Mouse (Mus musculus): Measurements from ENCODE around the gene Fam241b. TPM values are rescaled to one million over a fixed set of nuclear protein-coding genes. Genes with fewer than 3 reads are reported as not detected.

The Fam241b gene
- polyA plus RNA-seq, 1 experiment from 2014 or later: 30.6 TPM

GRCm38 (mm10) chr10:62172841-62173553 lies 29.3 kb upstream of the Fam241b start:
- Histone ChIP-seq H3K27ac (replicated peaks) (no peak overlapping the region), H3K4me3 (ENCODE audit: low read depth, low read length) (no peak overlapping the region), H3K4me1 (replicated peaks; ENCODE audit: control insufficient read depth, insufficient read depth) (no peaks in the 10 kb centered on the region), H3K9me3 (ENCODE audit: control insufficient read depth, low read length) (no peaks in the 10 kb centered on the region), H3K4me2 (replicated peaks; ENCODE audit: low read depth) (no peak overlapping the region), H3K27me3 (ENCODE audit: control insufficient read depth, insufficient read depth, low read length) (no peaks in the 10 kb centered on the region), H3K36me3 (ENCODE audit: control insufficient read depth, insufficient read depth, low read length) (no peaks in the 10 kb centered on the region), H3K9ac (ENCODE audit: low read length) (no peak overlapping the region)
- 18% methylated on average over 9 of the region's 9 CpGs for WGBS
- ATAC-seq (ENCODE audit: low FRiP score, low TSS enrichment) (no peak), DNase-seq (ENCODE audit: low spot score) (no peak)
- TF ChIP-seq EP300 (optimal IDR thresholded peaks at IDR 0.05) (no peak), CTCF (IDR thresholded peaks at IDR 0.05; ENCODE audit: low read depth) (no peak)

- H3K4me2 ChIP-seq (replicated peaks; ENCODE audit: low read depth): no peak overlapping the region
- H3K27ac ChIP-seq (replicated peaks): no peak overlapping the region
- ATAC-seq (ENCODE audit: low FRiP score, low TSS enrichment): no peak
- DNase-seq (ENCODE audit: low spot score): no peak
- no peaks in the 10 kb centered on the region for H3K9me3 ChIP-seq (ENCODE audit: control insufficient read depth, low read length)
- WGBS: 58% methylated on average over 10 of the region's 10 CpGs
- H3K9ac ChIP-seq (ENCODE audit: low read length): no peak overlapping the region
- no peaks in the 10 kb centered on the region for H3K27me3 ChIP-seq (ENCODE audit: control insufficient read depth, insufficient read depth, low read length)
- H3K4me3 ChIP-seq (ENCODE audit: low read depth, low read length): no peak overlapping the region
- no peaks in the 10 kb centered on the region for H3K36me3 ChIP-seq (ENCODE audit: control insufficient read depth, insufficient read depth, low read length)
- no peak for TF ChIP-seq EP300 (optimal IDR thresholded peaks at IDR 0.05)
- TF ChIP-seq CTCF (IDR thresholded peaks at IDR 0.05; ENCODE audit: low read depth): no peak
- no peaks in the 10 kb centered on the region for H3K4me1 ChIP-seq (replicated peaks; ENCODE audit: control insufficient read depth, insufficient read depth)
Observed at GRCm38 (mm10) chr10:62162410-62162809, 18.7 kb upstream of the Fam241b start.

DNA sequence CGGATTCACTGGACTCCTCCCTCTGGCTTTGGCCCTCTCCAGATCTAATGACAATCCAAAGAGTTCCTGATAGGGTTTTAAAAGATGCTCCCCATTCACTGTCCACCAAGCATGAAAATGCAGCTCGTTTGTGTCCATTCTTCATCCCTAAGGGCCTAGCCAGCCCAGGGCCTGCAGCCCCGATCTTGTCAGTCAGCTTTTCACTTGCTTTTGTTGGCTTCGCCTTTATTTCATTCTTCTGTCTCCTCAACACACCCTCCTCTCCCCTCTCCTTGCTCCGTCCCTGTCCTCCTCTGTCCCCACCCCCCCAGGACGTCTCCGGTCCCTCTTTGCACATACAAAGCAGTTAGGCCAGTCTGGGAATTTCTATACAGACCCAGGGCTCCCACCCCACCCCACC lies 6.2 kb upstream of the Fam241b start:
- H3K4me3 ChIP-seq (ENCODE audit: low read depth, low read length): no peak overlapping the region
- TF ChIP-seq CTCF (IDR thresholded peaks at IDR 0.05; ENCODE audit: low read depth) (no peak), EP300 (optimal IDR thresholded peaks at IDR 0.05) (no peak)
- no peaks in the 10 kb centered on the region for H3K36me3 ChIP-seq (ENCODE audit: control insufficient read depth, insufficient read depth, low read length)
- no peaks in the 10 kb centered on the region for H3K27me3 ChIP-seq (ENCODE audit: control insufficient read depth, insufficient read depth, low read length)
- no peaks in the 10 kb centered on the region for H3K4me1 ChIP-seq (replicated peaks; ENCODE audit: control insufficient read depth, insufficient read depth)
- H3K9me3 ChIP-seq (ENCODE audit: control insufficient read depth, low read length): no peaks in the 10 kb centered on the region
- H3K9ac ChIP-seq (ENCODE audit: low read length): no peak overlapping the region
- no peak overlapping the region for H3K27ac ChIP-seq (replicated peaks)
- no peak for ATAC-seq (ENCODE audit: low FRiP score, low TSS enrichment)
- WGBS: 44% methylated on average over 7 of the region's 7 CpGs
- no peak overlapping the region for H3K4me2 ChIP-seq (replicated peaks; ENCODE audit: low read depth)
- DNase-seq (ENCODE audit: low spot score): no peak

GRCm38 (mm10) chr10:62147466-62148248 lies 3.9 kb upstream of the Fam241b start:
- Histone ChIP-seq H3K9ac (ENCODE audit: low read length) (no peak overlapping the region), H3K4me3 (ENCODE audit: low read depth, low read length) (no peak overlapping the region), H3K4me2 (replicated peaks; ENCODE audit: low read depth) (no peak overlapping the region), H3K27ac (replicated peaks) (no peak overlapping the region), H3K36me3 (ENCODE audit: control insufficient read depth, insufficient read depth, low read length) (no peaks in the 10 kb centered on the region), H3K4me1 (replicated peaks; ENCODE audit: control insufficient read depth, insufficient read depth) (no peaks in the 10 kb centered on the region), H3K9me3 (ENCODE audit: control insufficient read depth, low read length) (no peaks in the 10 kb centered on the region), H3K27me3 (ENCODE audit: control insufficient read depth, insufficient read depth, low read length) (no peaks in the 10 kb centered on the region)
- ATAC-seq (ENCODE audit: low FRiP score, low TSS enrichment): no peak
- WGBS: 61% methylated on average over 12 of the region's 12 CpGs
- TF ChIP-seq EP300 (optimal IDR thresholded peaks at IDR 0.05): no peak
- no peak for TF ChIP-seq CTCF (IDR thresholded peaks at IDR 0.05; ENCODE audit: low read depth)
- DNase-seq (ENCODE audit: low spot score): no peak

DNA sequence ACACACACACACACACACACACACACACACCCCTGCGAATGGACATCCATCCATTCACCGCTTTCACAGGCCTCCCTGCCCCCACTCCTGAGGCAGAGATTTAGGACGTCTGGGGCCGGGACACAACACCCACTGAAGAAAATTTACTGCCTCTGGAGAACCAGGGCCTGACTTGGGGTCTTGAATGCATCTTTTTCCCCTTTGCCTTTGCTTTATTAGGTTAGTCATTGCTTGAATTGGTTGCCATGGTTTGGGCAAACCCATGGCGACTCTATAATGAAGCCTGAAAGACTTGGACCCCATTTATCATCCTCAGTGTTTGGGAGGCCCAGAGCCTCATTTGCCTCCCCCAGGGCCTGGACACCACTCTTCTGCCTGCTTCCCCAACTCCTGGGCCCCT lies 2.2 kb upstream of the Fam241b start:
- ATAC-seq (ENCODE audit: low FRiP score, low TSS enrichment): no peak
- Histone ChIP-seq H3K36me3 (ENCODE audit: control insufficient read depth, insufficient read depth, low read length) (no peaks in the 10 kb centered on the region), H3K9ac (ENCODE audit: low read length) (no peak overlapping the region), H3K27me3 (ENCODE audit: control insufficient read depth, insufficient read depth, low read length) (no peaks in the 10 kb centered on the region), H3K9me3 (ENCODE audit: control insufficient read depth, low read length) (no peaks in the 10 kb centered on the region), H3K27ac (replicated peaks) (no peak overlapping the region), H3K4me1 (replicated peaks; ENCODE audit: control insufficient read depth, insufficient read depth) (no peaks in the 10 kb centered on the region), H3K4me3 (ENCODE audit: low read depth, low read length) (no peak overlapping the region), H3K4me2 (replicated peaks; ENCODE audit: low read depth) (no peak overlapping the region)
- no peak for DNase-seq (ENCODE audit: low spot score)
- no peak for TF ChIP-seq EP300 (optimal IDR thresholded peaks at IDR 0.05)
- TF ChIP-seq CTCF (IDR thresholded peaks at IDR 0.05; ENCODE audit: low read depth): no peak
- WGBS: 61% methylated on average over 5 of the region's 5 CpGs

DNA sequence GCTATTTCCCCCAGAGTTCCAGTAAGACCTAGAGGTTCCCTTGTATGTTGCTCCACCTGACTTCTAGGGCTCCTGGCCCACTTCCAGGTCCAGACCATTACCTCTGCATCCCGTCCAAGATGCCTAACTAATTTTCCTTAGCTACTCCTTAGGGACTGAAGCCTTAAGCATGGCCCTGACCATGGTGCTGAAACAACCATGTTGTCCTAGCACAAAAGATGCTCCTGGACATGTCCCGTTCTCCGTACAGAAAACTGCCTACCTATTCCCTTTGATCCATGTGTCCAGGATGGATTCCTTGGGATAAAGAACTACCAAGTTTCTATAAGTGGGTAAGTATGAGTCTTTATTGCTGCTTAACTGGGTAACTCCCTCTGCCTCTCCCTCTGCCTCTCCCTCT lies 5.7 kb downstream of the Fam241b start:
- no peak for TF ChIP-seq CTCF (IDR thresholded peaks at IDR 0.05; ENCODE audit: low read depth)
- no peak for TF ChIP-seq EP300 (optimal IDR thresholded peaks at IDR 0.05)
- no peak for ATAC-seq (ENCODE audit: low FRiP score, low TSS enrichment)
- Histone ChIP-seq H3K9me3 (ENCODE audit: control insufficient read depth, low read length) (no peaks in the 10 kb centered on the region), H3K27ac (replicated peaks) (no peak overlapping the region), H3K4me3 (ENCODE audit: low read depth, low read length) (no peak overlapping the region), H3K27me3 (ENCODE audit: control insufficient read depth, insufficient read depth, low read length) (peaks cover 8% of the 10 kb centered on the region; the same call in 1 of the 2 replicates), H3K36me3 (ENCODE audit: control insufficient read depth, insufficient read depth, low read length) (no peaks in the 10 kb centered on the region), H3K4me1 (replicated peaks; ENCODE audit: control insufficient read depth, insufficient read depth) (no peaks in the 10 kb centered on the region), H3K9ac (ENCODE audit: low read length) (no peak overlapping the region), H3K4me2 (replicated peaks; ENCODE audit: low read depth) (no peak overlapping the region)
- WGBS: 19% methylated on average over 3 of the region's 3 CpGs
- DNase-seq (ENCODE audit: low spot score): peak; percentile 25

Measured in stomach, postnatal 0 days (tissue).